Mouse (Mus musculus): ENCODE measurements around the gene Musk. TPM values are rescaled to one million over a fixed set of nuclear protein-coding genes. Genes with fewer than 3 reads are reported as not detected.

Gene Musk
- total and polyA plus RNA-seq, 3 experiments, result not detected

DNA sequence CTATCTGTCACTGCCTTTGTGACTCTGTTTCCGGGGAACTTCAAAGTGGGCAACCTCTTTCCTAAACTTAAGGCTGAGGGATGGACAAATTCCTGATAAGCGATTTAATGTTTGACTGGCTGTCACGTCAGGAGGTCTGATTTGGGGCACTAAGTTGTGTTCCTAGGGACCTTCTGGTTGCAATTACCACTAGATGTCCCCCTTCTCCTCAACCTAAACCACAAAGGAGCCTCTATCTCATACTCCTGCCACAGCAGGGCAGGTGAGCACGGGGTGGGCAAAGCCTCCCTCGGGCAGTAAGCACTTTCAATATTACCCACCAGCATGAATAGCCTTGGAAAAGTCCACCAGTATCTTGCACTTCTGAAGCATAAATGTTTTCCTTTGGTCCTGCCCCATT, 133.5 kb downstream of the Musk start:
- Histone ChIP-seq H3K9ac (ENCODE audit: control insufficient read depth, low read depth, low read length, poor library complexity, severe bottlenecking) (no peak overlapping the region), H3K4me3 (ENCODE audit: control insufficient read depth in 1 of 2, insufficient read depth in 1 of 2, low read depth in 2 of 2, low read length in 2 of 2) (no peak overlapping the region), H3K27me3 (ENCODE audit: control insufficient read depth in 1 of 2, insufficient read depth in 2 of 2, low read length in 2 of 2) (no peaks in the 10 kb centered on the region), H3K36me3 (ENCODE audit: control insufficient read depth in 1 of 2, insufficient read depth in 2 of 2, low read length in 2 of 2) (no peaks in the 10 kb centered on the region), H3K27ac (ENCODE audit: control insufficient read depth, low read depth, low read length) (no peak overlapping the region), H3K79me2 (ENCODE audit: control insufficient read depth, insufficient read depth, low read length, poor library complexity) (no peaks in the 10 kb centered on the region), H3K4me1 (ENCODE audit: control insufficient read depth in 1 of 2, insufficient read depth in 2 of 2, low read length in 2 of 2) (no peaks in the 10 kb centered on the region), H3K9me3 (replicated peaks; ENCODE audit: insufficient read depth, low read length) (no peaks in the 10 kb centered on the region)
- DNase-seq (ENCODE audit: low read depth, low spot score), result no peak
- TF ChIP-seq E2F4 (IDR thresholded peaks at IDR 0.05; ENCODE audit: borderline replicate concordance, low read depth, low read length) (no peak), HCFC1 (IDR thresholded peaks at IDR 0.05; ENCODE audit: low read depth, low read length) (no peak), ZKSCAN1 (IDR thresholded peaks at IDR 0.05; ENCODE audit: low read depth, low read length) (no peak), ZC3H11A (IDR thresholded peaks at IDR 0.05; ENCODE audit: low read depth, low read length) (no peak), USF2 (IDR thresholded peaks at IDR 0.05; ENCODE audit: borderline replicate concordance in 1 of 2, insufficient read depth in 1 of 2, low read depth in 1 of 2, low read length in 2 of 2) (no peak), UBTF (IDR thresholded peaks at IDR 0.05; ENCODE audit: borderline replicate concordance, insufficient read depth, low read depth, low read length) (no peak), SMC3 (IDR thresholded peaks at IDR 0.05; ENCODE audit: low read depth, low read length) (no peak), CHD1 (IDR thresholded peaks at IDR 0.05; ENCODE audit: low read depth, low read length) (no peak), CHD2 (IDR thresholded peaks at IDR 0.05; ENCODE audit: low read length) (no peak), TAL1 (IDR thresholded peaks at IDR 0.05; ENCODE audit: low read length) (no peak), ZMIZ1 (IDR thresholded peaks at IDR 0.05; ENCODE audit: low read depth, low read length) (no peak), RCOR1 (IDR thresholded peaks at IDR 0.05; ENCODE audit: low read depth, low read length) (no peak), MAFK (IDR thresholded peaks at IDR 0.05; ENCODE audit: borderline replicate concordance, low read depth, low read length) (no peak), JUND (IDR thresholded peaks at IDR 0.05; ENCODE audit: low read depth, low read length) (no peak), NRF1 (IDR thresholded peaks at IDR 0.05; ENCODE audit: insufficient read depth, low read depth, low read length, poor library complexity, severe bottlenecking) (no peak), MXI1 (IDR thresholded peaks at IDR 0.05; ENCODE audit: low read depth, low read length) (no peak), POLR2AphosphoS5 (IDR thresholded peaks at IDR 0.05; ENCODE audit: borderline replicate concordance, low read depth, low read length) (no peak), POLR2AphosphoS2 (IDR thresholded peaks at IDR 0.05; ENCODE audit: low read length) (no peak)

DNA sequence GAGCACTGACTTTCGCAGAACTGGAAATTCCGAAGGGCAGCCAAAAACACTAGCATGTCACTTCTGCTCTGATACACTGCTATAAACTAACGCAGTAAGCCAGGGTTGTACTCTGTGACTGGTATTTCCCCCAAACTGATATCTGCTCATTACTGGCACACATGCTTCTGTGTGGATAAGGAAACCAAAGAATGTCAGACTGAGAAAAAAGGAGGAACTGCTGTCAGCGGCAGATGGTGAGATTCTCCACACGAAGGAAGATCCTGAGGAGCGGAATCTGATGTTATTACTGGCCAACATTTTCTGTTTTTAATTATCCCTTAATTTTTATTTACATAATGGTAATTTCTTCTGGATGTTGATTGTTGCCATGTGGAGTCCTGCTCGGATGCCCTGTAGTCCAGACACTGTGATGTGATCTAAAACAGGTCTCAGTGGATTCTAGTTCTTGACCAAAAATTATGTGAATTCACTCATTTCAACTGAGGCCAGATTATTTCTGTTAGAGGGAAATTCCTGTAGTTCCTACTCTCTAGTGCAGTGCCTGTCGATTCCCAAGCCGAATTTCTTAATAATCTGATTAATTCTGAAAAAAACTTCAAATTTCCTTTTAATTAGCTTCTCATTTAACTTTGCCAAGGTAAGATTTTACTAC, 137.6 kb downstream of the Musk start:
- Histone ChIP-seq H3K9me3 (replicated peaks; ENCODE audit: insufficient read depth, low read length) (no peaks in the 10 kb centered on the region), H3K79me2 (ENCODE audit: control insufficient read depth, insufficient read depth, low read length, poor library complexity) (no peaks in the 10 kb centered on the region), H3K36me3 (ENCODE audit: control insufficient read depth in 1 of 2, insufficient read depth in 2 of 2, low read length in 2 of 2) (no peaks in the 10 kb centered on the region), H3K9ac (ENCODE audit: control insufficient read depth, low read depth, low read length, poor library complexity, severe bottlenecking) (no peak overlapping the region), H3K4me1 (ENCODE audit: control insufficient read depth in 1 of 2, insufficient read depth in 2 of 2, low read length in 2 of 2) (no peaks in the 10 kb centered on the region), H3K27ac (ENCODE audit: control insufficient read depth, low read depth, low read length) (no peak overlapping the region), H3K4me3 (ENCODE audit: control insufficient read depth in 1 of 2, insufficient read depth in 1 of 2, low read depth in 2 of 2, low read length in 2 of 2) (no peak overlapping the region), H3K27me3 (ENCODE audit: control insufficient read depth in 1 of 2, insufficient read depth in 2 of 2, low read length in 2 of 2) (no peaks in the 10 kb centered on the region)
- TF ChIP-seq ZMIZ1 (IDR thresholded peaks at IDR 0.05; ENCODE audit: low read depth, low read length) (no peak), UBTF (IDR thresholded peaks at IDR 0.05; ENCODE audit: borderline replicate concordance, insufficient read depth, low read depth, low read length) (no peak), TBP (IDR thresholded peaks at IDR 0.05; ENCODE audit: low read depth, low read length) (no peak), EP300 (IDR thresholded peaks at IDR 0.05; ENCODE audit: low read depth in 1 of 2, low read length in 2 of 2) (no peak), E2F4 (IDR thresholded peaks at IDR 0.05; ENCODE audit: borderline replicate concordance, low read depth, low read length) (no peak), MAX (IDR thresholded peaks at IDR 0.05; ENCODE audit: low read length) (no peak), SMC3 (IDR thresholded peaks at IDR 0.05; ENCODE audit: low read depth, low read length) (no peak), TCF12 (IDR thresholded peaks at IDR 0.05; ENCODE audit: low read depth, low read length) (no peak), POLR2A (IDR thresholded peaks at IDR 0.05; ENCODE audit: control insufficient read depth in 1 of 2, insufficient read depth in 1 of 2, low read depth in 1 of 2, low read length in 2 of 2, poor library complexity in 1 of 2) (no peak), MXI1 (IDR thresholded peaks at IDR 0.05; ENCODE audit: low read depth, low read length) (no peak), KAT2A (conservative IDR thresholded peaks at IDR 0.05; ENCODE audit: low read depth, low read length) (no peak), GATA1 (IDR thresholded peaks at IDR 0.05; ENCODE audit: low read depth, low read length) (no peak), HCFC1 (IDR thresholded peaks at IDR 0.05; ENCODE audit: low read depth, low read length) (no peak)
- DNase-seq (ENCODE audit: low read depth, low spot score), result peak; percentile 24
